Mouse (Mus musculus): ENCODE results near the gene Gnl1.

DNA sequence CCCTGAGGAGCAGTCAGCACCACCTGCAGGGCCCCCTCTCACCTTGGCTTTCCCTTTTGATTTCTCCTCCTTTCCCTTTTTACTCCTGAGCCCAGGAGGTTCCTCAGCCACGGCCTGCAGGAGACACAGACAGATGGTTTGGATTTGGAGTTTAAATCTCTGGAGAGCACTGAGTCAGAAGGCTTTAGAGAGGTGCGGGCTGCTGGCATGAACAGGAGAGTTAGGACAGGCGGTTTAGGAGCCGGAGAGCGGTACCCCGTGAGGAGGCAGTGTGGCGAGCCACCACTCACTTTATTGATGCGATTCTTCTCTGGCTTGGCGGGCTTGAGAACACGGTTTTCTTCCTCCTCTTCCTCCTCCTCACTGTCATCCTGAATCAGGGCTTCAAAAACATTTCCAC is 16.4 kb upstream of the Gnl1 start:
- no peak for TF ChIP-seq CTCF (IDR thresholded peaks at IDR 0.05; ENCODE audit: low read depth, low read length)
- TF ChIP-seq GATA1 (IDR thresholded peaks at IDR 0.05; ENCODE audit: borderline replicate concordance, low read length), result no peak
- no peak for TF ChIP-seq TAL1 (conservative IDR thresholded peaks at IDR 0.05; ENCODE audit: low read depth, low read length)

All from G1E (cell line).